Mouse (Mus musculus): ENCODE measurements around the gene Gmppb. TPM values are rescaled to one million over a fixed set of nuclear protein-coding genes. Genes with fewer than 3 reads are reported as not detected.

The Gmppb gene
- total RNA-seq, 2 experiments from 2014 or later = 14.7 to 17.5 TPM

DNA sequence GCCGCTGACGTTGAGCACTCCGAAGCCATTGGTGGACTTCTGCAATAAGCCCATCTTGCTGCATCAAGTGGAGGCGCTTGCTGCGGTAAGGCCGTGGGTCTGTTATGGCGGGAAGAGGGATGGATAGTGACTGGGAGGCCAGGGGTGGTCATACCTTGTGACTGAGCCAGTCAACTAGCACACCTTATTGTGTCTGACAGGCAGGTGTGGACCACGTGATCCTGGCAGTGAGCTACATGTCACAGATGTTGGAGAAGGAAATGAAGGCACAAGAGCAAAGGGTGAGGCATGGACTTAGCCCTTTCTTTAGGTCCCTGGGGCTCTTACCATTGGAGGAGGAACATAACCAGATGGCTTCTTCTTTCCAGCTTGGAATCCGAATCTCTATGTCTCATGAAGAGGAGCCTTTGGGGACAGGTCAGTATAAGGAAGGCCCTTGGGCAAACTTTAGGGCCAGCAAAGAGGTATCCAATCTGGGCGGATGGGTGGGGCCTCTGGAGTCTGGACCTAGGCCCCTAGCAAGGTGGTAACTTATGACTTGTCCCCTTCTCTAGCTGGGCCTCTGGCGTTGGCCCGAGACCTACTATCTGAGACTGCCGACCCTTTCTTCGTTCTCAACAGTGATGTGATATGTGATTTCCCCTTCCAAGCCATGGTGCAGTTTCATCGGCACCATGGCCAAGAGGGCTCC lies 664 bp downstream of the Gmppb start:
- DNase-seq (ENCODE audit: low spot score in 2 of 2) = no peak

DNA sequence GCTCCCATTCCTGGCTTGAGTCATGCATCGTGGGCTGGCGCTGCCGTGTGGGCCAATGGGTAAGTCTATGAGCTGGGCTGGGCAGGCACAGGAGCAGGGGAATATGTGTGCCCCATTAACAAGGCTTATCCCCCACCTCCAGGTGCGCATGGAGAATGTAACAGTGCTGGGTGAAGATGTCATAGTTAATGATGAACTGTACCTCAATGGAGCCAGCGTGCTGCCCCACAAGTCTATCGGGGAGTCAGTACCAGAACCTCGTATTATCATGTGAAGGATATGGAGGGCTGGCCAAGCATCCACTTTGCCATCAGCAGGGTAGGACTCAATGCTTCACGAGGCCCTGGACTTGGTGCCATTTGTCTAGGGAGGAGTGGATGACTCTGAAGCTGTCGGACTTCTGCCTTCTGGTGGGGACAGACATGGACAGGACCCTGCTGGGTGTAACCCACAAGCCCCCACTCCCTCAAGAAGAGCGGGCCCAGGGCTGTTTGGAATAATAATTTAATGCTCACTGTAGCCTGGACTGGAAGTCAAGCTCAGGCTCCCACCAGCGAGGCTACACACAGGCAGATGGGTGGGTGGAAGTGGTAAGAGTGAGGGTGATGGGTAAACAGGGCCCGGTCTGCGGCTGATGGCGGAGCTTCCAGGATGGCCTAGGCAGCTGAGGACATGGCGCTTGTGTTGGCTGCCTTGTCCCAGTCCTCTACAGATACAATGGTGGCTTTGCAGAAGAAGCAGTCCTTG lies 2.3 kb downstream of the Gmppb start:
- DNase-seq (ENCODE audit: low spot score in 2 of 2) = no peak

DNA sequence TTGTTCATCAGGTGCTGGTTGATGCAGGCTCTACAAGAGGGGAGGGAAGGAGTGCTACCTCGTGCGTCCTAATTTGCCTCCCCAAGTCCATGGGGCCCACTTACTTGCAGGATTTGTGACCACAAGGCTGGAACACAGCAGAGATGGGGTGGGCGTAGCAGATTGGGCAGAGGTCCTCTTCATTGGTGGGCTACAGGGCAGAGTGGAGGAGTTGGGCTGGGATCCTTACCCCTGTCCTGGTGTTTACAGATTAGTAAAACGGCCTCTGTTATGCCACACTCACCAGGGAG lies 2.8 kb downstream of the Gmppb start:
- DNase-seq (ENCODE audit: low spot score in 2 of 2) = no peak

DNA sequence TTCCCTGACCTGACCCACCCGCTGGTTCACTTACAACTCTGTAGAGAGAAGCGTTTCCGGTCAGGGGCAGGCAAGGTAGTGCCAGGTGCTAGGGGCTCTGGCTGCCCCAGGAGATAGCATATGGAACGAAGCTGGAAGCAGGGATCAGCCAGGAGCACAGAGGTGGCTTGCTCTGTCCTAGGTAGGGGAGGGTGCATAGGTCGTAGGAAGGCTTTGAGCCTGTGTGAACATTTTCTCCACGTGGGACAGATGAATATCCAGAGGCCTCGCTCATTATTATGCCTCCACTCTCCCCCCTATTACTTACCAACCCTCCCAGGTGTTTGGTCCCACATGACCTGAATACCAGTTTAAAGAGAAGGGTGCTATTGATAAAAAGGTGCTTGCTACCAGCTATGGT lies 3.4 kb downstream of the Gmppb start:
- DNase-seq (ENCODE audit: low spot score in 2 of 2) = no peak

DNA sequence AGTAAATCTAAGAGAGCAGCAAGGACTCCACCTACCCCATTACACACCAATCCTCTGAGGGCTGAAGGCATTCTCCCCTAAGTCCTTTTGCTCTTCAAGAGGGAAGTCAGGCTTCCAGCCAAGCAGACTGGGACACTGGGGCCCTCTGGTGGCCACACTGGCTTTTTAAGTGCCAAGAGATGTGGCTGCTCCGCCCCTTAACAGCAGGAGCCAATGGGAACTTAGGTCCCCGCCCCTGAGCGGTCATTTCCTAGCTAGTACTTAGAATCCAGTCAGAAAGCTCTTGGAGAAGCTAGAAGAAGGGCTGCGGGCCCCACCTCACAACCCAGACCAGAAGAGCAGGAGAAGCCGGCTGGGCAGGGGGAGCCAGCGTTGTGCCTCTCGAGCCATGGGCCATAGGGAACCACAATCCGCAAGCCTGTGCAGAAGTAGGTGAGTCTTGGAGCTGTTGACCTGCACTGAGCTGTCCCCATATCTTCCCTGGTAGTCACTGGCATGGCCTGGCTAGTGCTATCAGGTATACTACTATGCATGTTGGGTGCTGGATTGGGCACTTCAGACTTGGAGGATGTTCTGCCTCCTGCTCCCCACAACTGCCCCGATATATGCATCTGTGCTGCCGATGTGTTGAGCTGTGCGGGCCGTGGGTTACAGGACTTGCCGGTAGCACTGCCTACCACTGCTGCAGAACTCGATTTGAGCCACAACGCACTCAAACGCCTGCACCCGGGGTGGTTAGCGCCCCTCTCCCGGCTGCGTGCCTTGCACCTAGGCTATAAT lies 4.0 kb downstream of the Gmppb start, which contains the start of gene Amigo3:
Gene Amigo3, plus strand, starts transcription at position 275 of the 780 bp plus-strand sequence.
- peak; percentile 97 for DNase-seq (ENCODE audit: low spot score in 2 of 2)

DNA sequence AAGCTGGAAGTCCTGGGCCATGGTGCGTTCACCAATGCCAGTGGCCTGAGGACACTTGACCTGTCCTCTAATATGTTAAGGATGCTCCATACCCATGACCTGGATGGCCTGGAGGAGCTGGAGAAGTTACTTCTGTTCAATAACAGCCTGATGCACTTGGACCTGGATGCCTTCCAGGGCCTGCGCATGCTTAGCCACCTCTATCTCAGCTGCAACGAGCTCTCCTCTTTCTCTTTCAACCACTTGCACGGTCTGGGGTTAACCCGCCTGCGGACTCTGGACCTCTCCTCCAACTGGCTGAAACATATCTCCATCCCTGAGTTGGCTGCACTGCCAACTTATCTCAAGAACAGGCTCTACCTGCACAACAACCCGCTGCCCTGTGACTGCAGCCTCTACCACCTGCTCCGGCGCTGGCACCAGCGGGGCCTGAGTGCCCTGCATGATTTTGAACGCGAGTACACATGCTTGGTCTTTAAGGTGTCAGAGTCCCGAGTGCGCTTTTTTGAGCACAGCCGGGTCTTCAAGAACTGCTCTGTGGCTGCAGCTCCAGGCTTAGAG lies 4.7 kb downstream of the Gmppb start:
- DNase-seq (ENCODE audit: low spot score in 2 of 2) = no peak

DNA sequence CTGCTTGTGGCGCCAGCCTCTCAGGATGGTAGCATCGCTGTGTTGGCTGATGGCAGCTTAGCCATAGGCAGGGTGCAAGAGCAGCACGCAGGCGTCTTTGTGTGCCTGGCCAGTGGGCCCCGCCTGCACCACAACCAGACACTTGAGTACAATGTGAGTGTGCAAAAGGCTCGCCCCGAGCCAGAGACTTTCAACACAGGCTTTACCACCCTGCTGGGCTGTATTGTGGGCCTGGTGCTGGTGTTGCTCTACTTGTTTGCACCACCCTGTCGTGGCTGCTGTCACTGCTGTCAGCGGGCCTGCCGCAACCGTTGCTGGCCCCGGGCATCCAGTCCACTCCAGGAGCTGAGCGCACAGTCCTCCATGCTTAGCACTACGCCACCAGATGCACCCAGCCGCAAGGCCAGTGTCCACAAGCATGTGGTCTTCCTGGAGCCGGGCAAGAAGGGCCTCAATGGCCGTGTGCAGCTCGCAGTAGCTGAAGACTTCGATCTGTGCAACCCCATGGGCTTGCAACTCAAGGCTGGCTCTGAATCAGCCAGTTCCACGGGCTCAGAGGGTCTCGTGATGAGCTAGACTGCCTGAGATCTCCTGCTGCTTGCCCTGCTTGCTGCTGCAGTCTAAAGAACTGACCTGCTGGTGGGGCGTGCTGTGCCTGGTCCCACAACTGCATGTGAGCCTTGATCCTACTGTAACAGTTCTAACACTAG lies 5.4 kb downstream of the Gmppb start:
- no peak for DNase-seq (ENCODE audit: low spot score in 2 of 2)

DNA sequence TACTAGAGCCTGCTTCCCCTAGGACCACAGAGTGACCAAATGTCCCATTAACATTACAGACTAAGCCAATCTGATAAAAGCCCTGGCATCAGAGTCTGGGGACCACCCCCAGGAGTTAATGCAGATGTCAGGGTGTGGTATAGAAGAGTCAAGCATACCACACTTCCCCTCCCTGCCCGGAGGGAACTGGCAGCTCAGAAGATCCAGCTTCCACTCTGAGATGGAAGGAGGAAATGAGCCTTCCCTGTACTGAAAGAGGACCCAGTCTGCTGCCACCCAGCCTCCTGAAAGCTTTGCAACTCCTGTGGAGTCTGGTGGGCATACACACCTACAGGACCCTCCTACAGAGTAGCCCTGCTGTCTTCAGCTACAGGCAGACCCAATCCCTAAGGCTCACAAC lies 6.0 kb downstream of the Gmppb start:
- DNase-seq (ENCODE audit: low spot score in 2 of 2) = no peak

DNA sequence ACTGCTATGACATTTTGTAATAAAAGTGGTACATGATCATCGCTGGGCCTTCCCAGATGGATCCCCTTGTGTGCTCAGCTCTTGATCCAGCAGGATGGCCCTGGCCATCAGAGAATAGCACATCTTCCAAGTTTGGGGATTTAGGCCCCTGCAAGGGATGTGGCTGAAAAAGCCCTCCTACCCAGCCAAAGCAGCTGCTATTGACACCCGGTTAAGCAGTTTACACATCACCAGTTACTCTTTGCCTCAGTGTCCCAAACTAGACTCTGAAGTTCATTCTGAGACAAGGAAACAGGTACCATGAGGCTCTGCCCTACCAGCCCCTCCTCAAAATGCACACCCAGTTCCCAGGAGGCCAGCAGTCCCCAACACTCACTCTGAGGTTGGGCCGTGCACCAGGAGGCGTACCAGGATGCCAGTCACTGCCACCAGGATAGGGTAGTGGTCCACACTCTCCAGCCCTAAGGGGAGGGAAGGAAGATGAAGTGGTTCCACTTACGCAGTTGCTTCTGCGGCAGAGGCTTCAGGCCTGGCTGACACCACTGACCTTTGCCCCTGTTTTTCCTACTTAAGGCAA lies 6.7 kb downstream of the Gmppb start:
- DNase-seq (ENCODE audit: low spot score in 2 of 2) = no peak

DNA sequence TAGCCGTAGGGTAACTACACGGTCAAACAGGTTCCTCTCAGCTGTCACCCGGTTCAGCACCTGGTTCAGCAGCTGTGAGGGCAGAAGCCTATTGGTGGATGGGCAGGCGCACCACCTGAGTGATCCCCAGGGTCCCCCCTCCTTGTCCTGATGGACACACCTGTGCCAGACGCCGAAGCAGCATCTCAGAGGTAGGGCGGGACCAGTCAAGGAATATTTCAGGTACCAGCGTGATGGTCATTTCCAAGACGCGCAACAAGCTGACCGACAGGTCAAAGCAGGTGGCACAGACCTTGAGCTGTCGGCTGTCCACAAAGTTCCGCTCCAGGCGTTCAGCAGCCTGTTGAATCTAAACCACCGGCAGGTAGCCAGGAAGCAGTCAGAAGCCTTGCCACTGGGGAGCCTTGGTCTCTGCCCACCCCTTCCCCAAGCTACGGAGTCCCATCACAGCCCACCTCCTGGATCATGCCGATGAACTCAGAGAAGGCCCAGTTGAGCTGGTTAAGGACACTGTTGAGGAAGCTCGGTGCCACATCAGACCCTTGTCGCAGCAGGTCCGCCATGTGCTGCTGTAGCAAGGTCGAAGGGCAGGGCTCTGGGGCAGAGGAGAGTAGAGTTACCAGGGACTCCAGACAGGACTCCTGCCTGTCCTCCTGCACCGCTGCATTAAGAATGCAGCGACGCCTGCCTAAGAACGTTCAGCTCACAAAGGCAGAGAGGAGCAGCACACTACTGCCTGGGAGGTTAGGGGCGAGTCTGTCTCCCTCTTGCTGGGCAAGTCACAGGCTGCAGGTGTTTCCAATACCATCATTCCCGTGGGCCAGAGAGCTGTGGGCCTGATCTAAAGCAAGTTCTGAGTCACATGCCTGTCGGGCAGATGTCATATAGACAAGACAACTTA lies 7.6 kb downstream of the Gmppb start:
- DNase-seq (ENCODE audit: low spot score in 2 of 2) = no peak

DNA sequence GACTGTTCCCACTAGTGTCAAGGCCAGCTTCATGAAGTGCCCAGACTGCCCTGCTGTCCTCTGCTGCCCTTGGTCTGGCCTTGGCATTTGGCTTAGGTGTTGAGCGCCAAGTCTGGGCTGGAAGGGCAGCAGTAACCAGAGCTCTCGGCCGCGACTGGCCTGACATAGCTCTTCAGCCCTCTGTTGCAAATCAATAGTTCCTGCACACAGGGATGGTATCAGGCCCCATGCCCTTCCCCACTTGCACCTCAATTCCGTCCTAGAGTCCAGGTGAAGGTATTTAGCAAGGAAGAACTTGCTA lies 8.2 kb downstream of the Gmppb start:
- DNase-seq (ENCODE audit: low spot score in 2 of 2) = no peak

DNA sequence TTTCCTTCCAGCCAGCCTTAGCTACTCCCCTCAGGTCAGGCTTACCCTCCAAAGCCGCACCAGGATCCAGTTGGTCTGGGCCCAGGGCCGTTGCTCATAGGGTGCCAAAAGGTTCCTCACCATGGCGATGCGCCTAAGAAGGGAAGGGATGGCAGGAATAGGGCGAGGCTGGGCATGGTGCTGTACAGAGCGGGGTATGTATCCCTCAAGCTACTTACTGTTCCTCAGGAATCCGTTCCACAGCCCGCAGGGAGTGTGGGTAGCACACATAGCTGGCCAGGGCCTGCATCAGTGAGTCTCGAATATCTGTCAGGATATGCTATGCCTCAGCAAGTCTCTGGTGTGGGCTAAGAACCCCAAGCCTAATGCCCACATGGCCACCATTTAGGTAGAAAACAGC lies 9.2 kb downstream of the Gmppb start:
- no peak for DNase-seq (ENCODE audit: low spot score in 2 of 2)

DNA sequence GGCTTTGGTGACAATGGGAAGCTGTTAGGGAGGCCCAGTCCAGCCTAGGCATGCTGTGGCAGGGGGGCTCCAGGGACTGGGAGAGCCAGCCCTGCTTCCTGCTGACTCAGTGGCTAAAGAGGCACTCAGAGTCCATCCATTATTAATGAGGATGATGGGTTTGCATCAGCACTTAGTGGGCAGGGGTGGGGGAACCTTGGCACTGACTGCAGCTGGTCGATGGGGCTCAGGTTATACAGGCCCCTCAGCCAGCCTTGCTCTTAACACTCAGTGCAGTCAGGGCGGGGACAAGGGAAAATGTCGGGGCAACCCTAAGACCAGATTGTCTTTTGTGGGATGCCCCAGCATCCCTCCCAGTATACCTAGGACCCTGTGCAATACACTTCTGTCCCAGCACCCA lies 13.1 kb downstream of the Gmppb start:
- no peak for DNase-seq (ENCODE audit: low spot score in 2 of 2)

DNA sequence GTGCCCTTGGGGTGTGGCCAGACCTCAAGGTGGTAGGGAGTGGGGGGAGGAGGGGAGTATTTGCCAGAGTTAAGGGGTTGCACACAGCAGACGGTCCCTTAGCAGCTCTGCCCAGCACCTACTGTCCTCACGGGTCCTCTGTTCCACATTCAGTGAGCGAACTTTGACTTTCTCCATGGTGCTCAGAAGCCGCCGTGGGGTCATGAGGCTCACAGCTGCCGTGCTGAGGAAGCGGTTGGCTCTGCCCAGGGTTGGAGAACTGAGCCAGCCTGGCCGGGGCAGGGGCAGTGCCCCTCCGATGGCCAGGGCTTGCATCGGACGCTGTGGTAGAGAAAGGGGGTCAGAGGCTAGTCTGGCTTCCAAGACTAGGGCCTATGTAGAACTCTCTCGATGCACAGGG lies 14.3 kb downstream of the Gmppb start:
- DNase-seq (ENCODE audit: low spot score in 2 of 2) = no peak

DNA sequence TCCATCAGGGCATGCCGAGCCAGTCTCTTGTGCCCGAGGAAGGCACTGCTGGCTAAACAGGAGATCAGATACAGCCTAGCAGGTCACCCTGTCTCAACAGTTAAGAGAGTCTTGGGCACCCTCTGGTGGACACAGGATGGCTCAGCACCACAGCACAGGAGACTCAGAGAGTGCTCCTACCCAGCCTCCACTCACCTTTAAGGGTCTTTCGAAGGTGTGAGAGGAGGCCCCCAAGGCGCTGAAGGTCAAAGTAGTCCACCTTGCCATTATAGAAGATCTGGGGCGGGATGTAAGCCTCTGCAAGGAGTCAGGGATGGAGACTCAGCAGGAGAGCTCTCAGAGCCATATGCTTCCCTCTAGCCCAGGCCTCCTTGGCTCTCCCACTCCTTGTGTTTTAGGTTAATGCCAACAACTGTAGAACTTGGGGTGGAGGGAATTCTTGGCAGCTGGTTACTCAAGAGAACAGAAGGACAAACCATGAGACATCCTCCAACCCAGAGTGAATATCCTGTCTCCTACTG lies 16.5 kb downstream of the Gmppb start:
- DNase-seq (ENCODE audit: low spot score in 2 of 2) = peak; percentile 65 to 73

DNA sequence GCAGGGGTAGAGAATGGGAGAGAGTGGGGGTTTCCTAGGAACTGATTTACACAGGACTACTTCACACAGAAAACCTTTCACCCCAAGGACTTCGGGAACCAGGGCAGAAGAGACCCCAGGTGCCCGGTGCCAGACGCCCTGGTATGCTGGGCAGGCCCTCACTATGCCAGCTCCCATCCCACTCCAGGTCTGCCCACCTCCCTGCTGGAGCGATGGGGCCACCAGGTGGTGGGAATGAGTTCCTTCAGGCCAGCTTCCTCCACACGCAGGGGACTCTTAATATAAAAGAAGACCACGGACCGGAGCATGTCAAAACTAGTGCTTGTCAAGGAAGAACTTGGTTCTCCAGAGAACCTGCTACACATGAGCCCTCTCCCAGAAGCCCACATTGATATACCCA lies 18.2 kb downstream of the Gmppb start:
- no peak for DNase-seq (ENCODE audit: low spot score in 2 of 2)

DNA sequence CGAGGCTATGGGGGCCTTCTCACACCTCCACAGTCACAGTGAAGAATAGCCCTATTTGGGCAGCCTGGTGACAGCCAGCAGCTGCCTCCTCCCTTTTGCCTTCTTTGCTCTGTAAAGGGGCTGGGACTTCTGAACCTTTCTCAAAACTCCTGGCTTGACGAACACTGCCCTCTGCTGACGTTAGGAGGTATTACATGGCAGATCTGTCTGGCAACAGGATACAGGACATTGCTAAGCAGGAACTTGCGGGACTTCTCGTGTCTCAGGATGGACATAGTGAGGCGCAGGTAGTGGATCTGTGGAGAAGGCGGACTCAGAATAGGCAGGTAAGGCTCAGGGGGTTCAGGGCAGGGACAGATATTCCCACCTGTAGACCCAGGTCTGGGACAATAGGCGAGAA lies 18.9 kb downstream of the Gmppb start:
- DNase-seq (ENCODE audit: low spot score in 2 of 2) = peak; percentile 78 to 87

DNA sequence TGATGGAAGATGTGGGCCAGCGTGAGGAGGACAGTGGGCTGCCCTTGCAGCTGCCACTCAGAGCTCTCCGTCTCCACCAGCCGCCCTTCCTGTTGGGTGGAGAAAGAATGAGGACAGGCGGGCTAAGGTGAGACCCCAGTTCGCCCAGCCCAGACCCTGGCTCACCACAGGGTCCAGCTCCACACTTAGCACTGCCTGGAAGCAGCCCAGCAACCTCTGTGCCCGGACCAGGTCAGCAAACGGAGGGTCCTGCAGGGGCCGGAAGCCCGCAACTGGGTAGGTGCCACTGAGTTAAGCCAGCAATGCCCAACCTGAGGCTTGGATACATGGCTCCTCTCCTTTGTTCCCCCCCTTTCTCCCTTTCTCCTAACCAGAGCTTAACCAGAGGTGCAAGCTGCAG lies 20.0 kb downstream of the Gmppb start:
- DNase-seq (ENCODE audit: low spot score in 2 of 2) = no peak

DNA sequence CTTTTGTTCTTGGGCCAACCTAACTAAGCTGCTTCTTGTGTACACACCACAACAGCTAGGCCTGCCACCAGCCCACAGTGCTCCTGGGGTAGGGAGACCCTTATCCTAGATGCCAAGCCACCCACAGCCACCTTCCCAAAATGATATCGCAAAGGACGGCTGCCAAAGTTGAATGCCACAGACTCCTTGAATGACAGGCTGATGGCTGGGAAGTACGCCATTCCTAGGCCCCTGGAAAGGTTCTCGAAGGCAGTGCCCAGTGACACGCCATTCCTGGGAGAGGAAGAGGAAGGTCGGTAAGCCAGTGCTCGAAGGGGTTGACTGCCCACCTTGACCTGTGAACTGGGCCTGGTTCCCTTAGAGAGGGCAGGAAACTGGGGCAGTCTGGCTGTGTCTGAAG lies 20.5 kb downstream of the Gmppb start:
- DNase-seq (ENCODE audit: low spot score in 2 of 2) = no peak

DNA sequence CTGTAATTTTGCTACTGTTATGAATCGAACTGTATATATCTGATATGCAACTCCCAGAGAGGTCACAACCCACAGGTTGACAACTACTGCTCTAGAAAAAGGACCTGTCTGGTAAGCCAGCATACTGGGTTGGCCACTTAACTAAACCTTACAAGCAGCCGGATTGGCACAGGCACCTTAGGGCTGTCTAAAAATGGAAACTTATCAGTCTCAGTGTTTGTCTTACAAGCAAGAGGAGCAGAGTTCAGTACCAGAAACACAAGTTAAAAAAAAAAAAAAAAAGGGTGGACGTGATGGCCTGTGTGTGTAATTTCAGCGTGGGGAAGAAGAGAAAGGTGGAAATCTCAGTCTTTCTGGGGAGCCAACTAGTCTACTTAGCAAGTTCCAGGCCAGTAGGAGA lies 22.8 kb downstream of the Gmppb start:
- DNase-seq (ENCODE audit: low spot score in 2 of 2) = no peak

Measured in layer of hippocampus, postnatal 14 days (tissue).